Mouse (Mus musculus): ENCODE data around the gene Endod1. TPM values are rescaled to one million over a fixed set of nuclear protein-coding genes. Genes with fewer than 3 reads are reported as not detected.

The Endod1 gene
- polyA plus RNA-seq (2015; fragmentation: Nextera tagmentation; extraction: Ambion mirVana) = 14.4 and 16.6 TPM in 2 replicates

GRCm38 (mm10) chr9:14381353-14382055 is at the start of gene Endod1:
TSS of gene Endod1 (minus strand) at chr9:14381507.
- 7% methylated on average over 8 of the region's 8 CpGs for WGBS
- Histone ChIP-seq H3K27me3 (replicated peaks; ENCODE audit: insufficient read depth, low read length) (no peaks in the 10 kb centered on the region), H3K4me3 (ENCODE audit: low read depth, low read length) (peak within 1 kb of the TSS; percentile 67), H3K4me2 (replicated peaks; ENCODE audit: low read depth, low read length) (peak within 1 kb of the TSS; percentile 99), H3K9me3 (ENCODE audit: low read length) (no peaks in the 10 kb centered on the region), H3K27ac (ENCODE audit: low read length) (peak within 1 kb of the TSS; percentile 84), H3K4me1 (ENCODE audit: insufficient read depth, low read depth, low read length) (peaks cover 5% of the 10 kb centered on the region; the same call in 1 of the 2 replicates), H3K9ac (replicated peaks; ENCODE audit: low read depth) (peak within 1 kb of the TSS; percentile 71), H3K36me3 (ENCODE audit: insufficient read depth, low read length) (no peaks in the 10 kb centered on the region)
- TF ChIP-seq CTCF (IDR thresholded peaks at IDR 0.05) (no peak), EP300 (IDR thresholded peaks at IDR 0.05) (no peak)
- DNase-seq (ENCODE audit: low spot score) (peak; percentile 60), ATAC-seq (peak; percentile 43)

- Histone ChIP-seq H3K36me3 (ENCODE audit: insufficient read depth, low read length) (no peaks in the 10 kb centered on the region), H3K4me1 (ENCODE audit: insufficient read depth, low read depth, low read length) (no peaks in the 10 kb centered on the region), H3K27me3 (replicated peaks; ENCODE audit: insufficient read depth, low read length) (no peaks in the 10 kb centered on the region), H3K4me2 (replicated peaks; ENCODE audit: low read depth, low read length) (no peak overlapping the region), H3K9me3 (ENCODE audit: low read length) (no peaks in the 10 kb centered on the region), H3K27ac (ENCODE audit: low read length) (no peak overlapping the region), H3K4me3 (ENCODE audit: low read depth, low read length) (no peak overlapping the region), H3K9ac (replicated peaks; ENCODE audit: low read depth) (no peak overlapping the region)
- ATAC-seq (no peak), DNase-seq (ENCODE audit: low spot score) (no peak)
- 85% methylated on average over 5 of the region's 5 CpGs for WGBS
- TF ChIP-seq EP300 (IDR thresholded peaks at IDR 0.05) = no peak
- TF ChIP-seq CTCF (IDR thresholded peaks at IDR 0.05) = no peak
Measured at GRCm38 (mm10) chr9:14409153-14409552, 27.8 kb upstream of the Endod1 start.

- DNase-seq (ENCODE audit: low spot score) (no peak), ATAC-seq (no peak)
- H3K4me2 ChIP-seq (replicated peaks; ENCODE audit: low read depth, low read length) = no peak overlapping the region
- no peaks in the 10 kb centered on the region for H3K9me3 ChIP-seq (ENCODE audit: low read length)
- H3K4me3 ChIP-seq (ENCODE audit: low read depth, low read length) = no peak overlapping the region
- no peak overlapping the region for H3K27ac ChIP-seq (ENCODE audit: low read length)
- 50% methylated on average over 4 of the region's 4 CpGs for WGBS
- no peaks in the 10 kb centered on the region for H3K36me3 ChIP-seq (ENCODE audit: insufficient read depth, low read length)
- no peaks in the 10 kb centered on the region for H3K4me1 ChIP-seq (ENCODE audit: insufficient read depth, low read depth, low read length)
- no peak for TF ChIP-seq CTCF (IDR thresholded peaks at IDR 0.05)
- TF ChIP-seq EP300 (IDR thresholded peaks at IDR 0.05) = no peak
- H3K27me3 ChIP-seq (replicated peaks; ENCODE audit: insufficient read depth, low read length) = no peaks in the 10 kb centered on the region
- H3K9ac ChIP-seq (replicated peaks; ENCODE audit: low read depth) = no peak overlapping the region
Measured at GRCm38 (mm10) chr9:14408044-14408443, 26.7 kb upstream of the Endod1 start.

- no peak overlapping the region for H3K4me2 ChIP-seq (replicated peaks; ENCODE audit: low read depth, low read length)
- no peak for TF ChIP-seq CTCF (IDR thresholded peaks at IDR 0.05)
- no peak for TF ChIP-seq EP300 (IDR thresholded peaks at IDR 0.05)
- DNase-seq (ENCODE audit: low spot score) = no peak
- 70% methylated on average over 1 of the region's 1 CpGs for WGBS
- no peaks in the 10 kb centered on the region for H3K27me3 ChIP-seq (replicated peaks; ENCODE audit: insufficient read depth, low read length)
- H3K4me3 ChIP-seq (ENCODE audit: low read depth, low read length) = no peak overlapping the region
- no peak overlapping the region for H3K27ac ChIP-seq (ENCODE audit: low read length)
- H3K9ac ChIP-seq (replicated peaks; ENCODE audit: low read depth) = no peak overlapping the region
- H3K4me1 ChIP-seq (ENCODE audit: insufficient read depth, low read depth, low read length) = no peaks in the 10 kb centered on the region
- no peaks in the 10 kb centered on the region for H3K9me3 ChIP-seq (ENCODE audit: low read length)
- no peak for ATAC-seq
- no peaks in the 10 kb centered on the region for H3K36me3 ChIP-seq (ENCODE audit: insufficient read depth, low read length)
Measured at GRCm38 (mm10) chr9:14406056-14406455, 24.7 kb upstream of the Endod1 start.

- WGBS = 64% methylated on average over 1 of the region's 1 CpGs
- H3K4me3 ChIP-seq (ENCODE audit: low read depth, low read length) = no peak overlapping the region
- H3K36me3 ChIP-seq (ENCODE audit: insufficient read depth, low read length) = no peaks in the 10 kb centered on the region
- no peaks in the 10 kb centered on the region for H3K4me1 ChIP-seq (ENCODE audit: insufficient read depth, low read depth, low read length)
- no peaks in the 10 kb centered on the region for H3K27me3 ChIP-seq (replicated peaks; ENCODE audit: insufficient read depth, low read length)
- TF ChIP-seq CTCF (IDR thresholded peaks at IDR 0.05) (no peak), EP300 (IDR thresholded peaks at IDR 0.05) (no peak)
- no peak overlapping the region for H3K4me2 ChIP-seq (replicated peaks; ENCODE audit: low read depth, low read length)
- H3K9me3 ChIP-seq (ENCODE audit: low read length) = no peaks in the 10 kb centered on the region
- no peak for DNase-seq (ENCODE audit: low spot score)
- no peak overlapping the region for H3K9ac ChIP-seq (replicated peaks; ENCODE audit: low read depth)
- ATAC-seq = no peak
- H3K27ac ChIP-seq (ENCODE audit: low read length) = no peak overlapping the region
Measured at GRCm38 (mm10) chr9:14402099-14402498, 20.8 kb upstream of the Endod1 start.

- no peak for ATAC-seq
- Histone ChIP-seq H3K27ac (ENCODE audit: low read length) (no peak overlapping the region), H3K27me3 (replicated peaks; ENCODE audit: insufficient read depth, low read length) (no peaks in the 10 kb centered on the region), H3K4me3 (ENCODE audit: low read depth, low read length) (no peak overlapping the region), H3K4me1 (ENCODE audit: insufficient read depth, low read depth, low read length) (no peaks in the 10 kb centered on the region), H3K36me3 (ENCODE audit: insufficient read depth, low read length) (no peaks in the 10 kb centered on the region), H3K9me3 (ENCODE audit: low read length) (no peaks in the 10 kb centered on the region), H3K9ac (replicated peaks; ENCODE audit: low read depth) (no peak overlapping the region), H3K4me2 (replicated peaks; ENCODE audit: low read depth, low read length) (no peak overlapping the region)
- TF ChIP-seq EP300 (IDR thresholded peaks at IDR 0.05) (no peak), CTCF (IDR thresholded peaks at IDR 0.05) (no peak)
- 92% methylated on average over 5 of the region's 5 CpGs for WGBS
- no peak for DNase-seq (ENCODE audit: low spot score)
Measured at GRCm38 (mm10) chr9:14400392-14400791, 19.1 kb upstream of the Endod1 start.

All from lung, postnatal 0 days (tissue).